Mouse (Mus musculus): ENCODE measurements around the gene Ttc5.
"Not testable (repeated sequence)": the region's sequence is repeated elsewhere in the genome, so short reads cannot be mapped to it uniquely, and the experiment has no call there.

Ttc5 gene

DNA sequence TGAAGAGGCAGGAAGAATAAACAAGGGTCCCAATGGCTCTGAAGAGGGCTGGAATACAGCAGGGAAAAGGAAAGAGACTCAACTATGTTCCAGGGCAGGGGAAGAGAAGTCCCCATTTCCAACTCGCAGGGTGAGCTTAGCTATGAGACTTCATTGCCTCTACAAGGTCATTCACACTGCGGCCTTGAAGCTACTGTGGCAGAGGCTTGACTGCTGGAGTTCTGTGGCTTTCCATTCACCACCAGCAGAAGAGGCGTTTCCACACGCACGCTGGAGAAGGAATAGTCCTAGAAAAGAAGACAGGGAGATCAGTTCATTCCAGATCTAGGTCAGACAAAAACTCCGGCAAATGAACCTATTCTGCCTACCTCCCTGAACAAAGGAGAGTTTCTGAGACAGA is 19.6 kb downstream of the Ttc5 start:
- no peak for DNase-seq

DNA sequence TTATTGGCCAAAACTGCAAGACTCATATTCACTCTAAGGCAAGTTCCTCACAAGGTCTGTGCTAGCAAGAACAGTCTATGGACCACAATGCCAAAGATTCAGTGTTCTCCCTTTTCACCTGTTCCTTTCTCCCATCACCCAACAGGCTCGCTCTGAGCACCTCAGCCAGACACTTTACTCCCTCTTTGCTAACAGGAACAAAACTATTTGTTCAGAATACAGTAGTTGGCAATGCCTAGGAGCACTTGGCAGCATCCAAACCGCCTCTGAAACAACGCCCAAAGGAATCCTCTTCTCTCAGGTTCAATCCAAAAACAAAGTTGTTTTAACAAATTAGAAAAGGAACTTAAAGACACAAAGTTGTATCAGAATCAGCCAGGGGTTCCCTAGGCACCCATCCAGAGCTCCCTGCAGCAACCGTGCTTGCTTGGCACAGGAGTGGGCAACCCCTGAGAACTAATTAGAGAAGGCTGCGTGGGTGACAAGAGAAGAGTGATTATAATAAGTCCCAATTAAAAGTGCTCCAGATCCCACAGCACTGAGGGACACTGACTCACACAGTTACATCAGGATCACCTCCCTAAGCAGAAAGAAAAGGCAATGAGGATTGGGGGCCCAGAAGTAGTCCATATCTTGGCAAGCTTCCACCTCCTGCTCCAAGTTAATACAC is 26.8 kb downstream of the Ttc5 start:
- DNase-seq: no peak

DNA sequence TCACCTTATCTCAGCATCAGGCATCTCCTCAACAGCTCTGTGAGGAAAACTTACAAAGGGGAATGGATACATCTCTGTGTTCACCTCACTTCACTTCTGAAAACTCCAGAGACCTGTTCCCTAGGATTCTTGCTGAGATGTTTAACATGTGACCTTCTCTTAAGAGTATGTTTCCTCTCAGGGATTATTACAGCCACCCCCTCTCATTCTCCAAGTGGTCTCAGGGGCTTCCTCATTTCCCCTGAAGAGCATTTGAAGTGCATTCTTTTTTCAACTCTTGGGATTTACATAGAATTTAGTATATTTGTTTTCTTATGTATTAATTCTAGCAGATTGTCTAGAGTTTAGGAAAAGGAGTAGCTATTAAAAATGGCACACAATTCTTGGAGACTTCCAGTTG is 40.3 kb downstream of the Ttc5 start, which contains the start of gene Olfr749:
TSS of gene Olfr749 (minus strand) at position 101 of the 400 bp plus-strand sequence.
- no peak for DNase-seq

DNA sequence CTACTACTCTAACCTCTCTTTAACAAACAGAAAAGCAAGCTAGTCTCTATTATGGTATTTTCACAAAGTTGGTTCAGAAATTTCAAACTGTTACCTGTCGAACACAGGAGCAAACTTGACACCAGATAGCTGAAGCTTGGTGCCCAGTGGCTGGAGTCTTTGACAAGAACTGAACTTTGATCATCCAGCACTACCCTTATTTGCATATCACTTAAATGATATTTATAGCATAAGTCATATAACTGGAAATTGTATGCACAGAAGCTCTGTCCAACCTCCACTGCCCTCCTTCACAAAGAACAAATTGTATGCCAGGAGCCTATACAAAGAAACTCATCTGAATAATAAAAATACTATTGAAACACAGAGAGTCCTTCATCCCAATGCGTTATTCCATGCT is 43.7 kb downstream of the Ttc5 start:
- DNase-seq: no peak

DNA sequence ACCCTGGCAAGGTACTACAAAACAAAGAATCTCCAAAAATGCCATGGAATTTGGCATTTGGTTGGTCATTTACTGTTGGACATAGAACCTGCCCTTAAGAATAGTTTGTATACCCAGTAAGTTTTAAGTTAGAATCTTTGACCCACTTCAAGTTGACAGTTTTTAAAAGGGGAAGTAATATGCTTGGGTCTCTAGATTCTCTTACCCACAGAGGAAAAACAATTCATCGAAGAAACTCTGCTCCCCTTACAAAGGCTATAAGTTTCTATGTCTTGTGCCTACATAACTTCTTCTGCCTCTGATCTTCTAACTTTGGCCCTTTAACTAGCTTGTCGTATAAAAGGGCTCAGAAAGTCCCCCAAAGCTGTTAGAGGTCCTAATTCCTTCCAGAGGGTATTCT is 45.0 kb downstream of the Ttc5 start:
- DNase-seq: no peak

DNA sequence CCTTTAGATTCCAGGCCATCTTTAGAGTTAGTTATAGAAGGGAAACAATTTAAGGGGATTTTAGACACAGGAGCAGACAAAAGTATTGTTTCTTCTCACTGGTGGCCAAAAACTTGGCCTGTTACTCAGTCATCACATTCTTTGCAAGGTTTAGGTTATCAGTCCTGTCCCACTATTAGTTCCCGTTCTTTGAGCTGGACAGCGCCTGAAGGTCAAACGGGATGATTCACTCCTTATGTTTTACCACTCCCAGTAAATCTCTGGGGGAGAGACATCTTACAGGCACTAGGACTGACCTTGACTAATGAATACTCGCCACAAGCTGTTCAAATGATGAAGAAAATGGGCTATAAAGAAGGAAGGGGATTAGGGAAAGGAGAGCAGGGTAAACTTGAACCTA is 62.9 kb downstream of the Ttc5 start:
- DNase-seq: not testable (repeated sequence)

DNA sequence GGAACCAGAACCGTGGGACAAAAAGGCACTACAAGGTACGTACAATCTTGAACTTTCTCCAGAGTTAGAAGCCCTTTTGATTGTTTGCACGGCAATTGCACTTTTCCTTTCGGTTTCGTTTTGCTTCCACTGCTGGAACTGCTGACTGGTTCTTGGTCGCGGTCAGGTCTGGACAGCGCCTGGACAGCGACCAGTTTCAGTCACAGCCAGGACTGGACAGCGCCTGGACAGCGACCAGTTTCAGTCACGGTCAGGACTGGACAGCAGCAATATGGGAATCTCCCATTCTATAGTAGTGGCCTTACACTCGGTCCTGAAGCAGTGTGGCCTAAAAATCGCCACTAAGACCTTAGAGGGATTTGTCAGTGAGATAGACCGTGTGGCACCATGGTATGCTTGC is 65.4 kb downstream of the Ttc5 start:
- DNase-seq: not testable (repeated sequence)

Data from cerebellum, adult 18-20 months (tissue).